Mouse (Mus musculus) ES-E14 (cell line): ENCODE measurements around the gene Gipc2. TPM values are rescaled to one million over a fixed set of nuclear protein-coding genes. Genes with fewer than 3 reads are reported as not detected.

ENCODE experiments used
- DNase-seq: peaks from one replicate; pipeline ENCODE4 v3.0.0-alpha.2; 2013; ENCODE audit warnings: low read depth, low spot score
- H3K27ac ChIP-seq: 2 replicates; pipeline ENCODE4 v1.5.1; 2012; ENCODE audit warnings: low read depth, mild to moderate bottlenecking, low read length, moderate library complexity, mixed read lengths; ENCODE audit not compliant: poor library complexity, insufficient read depth, severe bottlenecking
- H3K36me3 ChIP-seq: 2 replicates; pipeline ENCODE4 v1.6.1; 2012; ENCODE audit warnings: mild to moderate bottlenecking, low read length, moderate library complexity, mixed read lengths; ENCODE audit not compliant: control insufficient read depth, poor library complexity, insufficient read depth, severe bottlenecking
- H3K4me1 ChIP-seq, 2 experiments: fragments of 150-350 bp in 1 of 2; sonication (generic) in 1 of 2; 2 replicates each; pipeline ENCODE4 v1.6.1; 2012; ENCODE audit warnings: low read length in 2 of 2, mild to moderate bottlenecking in 1 of 2, mixed read lengths in 1 of 2; ENCODE audit not compliant: control insufficient read depth in 2 of 2, insufficient read depth in 2 of 2, poor library complexity in 1 of 2
- H3K4me3 ChIP-seq, 2 experiments: fragments of 150-350 bp in 1 of 2; sonication (generic) in 1 of 2; 2 replicates each; pipeline ENCODE4 v1.5.1; 2012; ENCODE audit warnings: low read length in 2 of 2, low read depth in 1 of 2, mild to moderate bottlenecking in 1 of 2, mixed read lengths in 1 of 2; ENCODE audit not compliant: insufficient read depth in 1 of 2, poor library complexity in 1 of 2, severe bottlenecking in 1 of 2
- H3K9ac ChIP-seq: 2 replicates; pipeline ENCODE4 v1.6.1; 2012; ENCODE audit warnings: low read depth, mild to moderate bottlenecking, low read length, mixed read lengths; ENCODE audit not compliant: poor library complexity, insufficient read depth, severe bottlenecking
- H3K9me3 ChIP-seq: fragments of 150-350 bp; sonication (generic); 2 replicates; pipeline ENCODE4 v1.6.1; 2012; ENCODE audit warnings: low read depth, mild to moderate bottlenecking, low read length; ENCODE audit not compliant: control insufficient read depth, insufficient read depth
- CHD2 ChIP-seq: IDR thresholded peaks from 2 replicates; pipeline ENCODE4 v1.6.1; 2014; ENCODE audit warnings: mild to moderate bottlenecking, low read depth, low read length, inconsistent platforms
- HCFC1 ChIP-seq: IDR thresholded peaks from 2 replicates; pipeline ENCODE4 v1.6.1; 2012; ENCODE audit warnings: low read length, inconsistent platforms, borderline replicate concordance; ENCODE audit not compliant: insufficient read depth
- MAFK ChIP-seq: IDR thresholded peaks from 2 replicates; pipeline ENCODE4 v1.6.1; 2014; ENCODE audit warnings: mild to moderate bottlenecking, low read depth, low read length, inconsistent platforms; ENCODE audit not compliant: insufficient read depth
- ZC3H11A ChIP-seq: IDR thresholded peaks from 2 replicates; pipeline ENCODE4 v1.6.1; 2012; ENCODE audit warnings: low read depth, mild to moderate bottlenecking, inconsistent platforms, low read length, borderline replicate concordance
- ZNF384 ChIP-seq: IDR thresholded peaks from 2 replicates; pipeline ENCODE4 v1.6.1; 2012; ENCODE audit warnings: low read depth, low read length, inconsistent platforms
- in situ Hi-C, 2 experiments: fragments of 600-800 bp; cut with MboI; formaldehyde crosslinking; loops; one replicate each; pipeline ENCODE4 v1.15.1; 2025; ENCODE audit warnings: low sequenced_read_pairs in 2 of 2, inconsistent platforms in 1 of 2; ENCODE audit not compliant: unreplicated experiment in 2 of 2
- total RNA-seq: library from RNA; depleted of rRNA; stranded (reverse); fragments of 300-350 nt; gene quantifications from 2 replicates; pipeline ENCODE4 v1.2.3, GENCODE M21; 2012

Gipc2 gene
- total RNA-seq, 1 experiment: 0.76 TPM

DNA sequence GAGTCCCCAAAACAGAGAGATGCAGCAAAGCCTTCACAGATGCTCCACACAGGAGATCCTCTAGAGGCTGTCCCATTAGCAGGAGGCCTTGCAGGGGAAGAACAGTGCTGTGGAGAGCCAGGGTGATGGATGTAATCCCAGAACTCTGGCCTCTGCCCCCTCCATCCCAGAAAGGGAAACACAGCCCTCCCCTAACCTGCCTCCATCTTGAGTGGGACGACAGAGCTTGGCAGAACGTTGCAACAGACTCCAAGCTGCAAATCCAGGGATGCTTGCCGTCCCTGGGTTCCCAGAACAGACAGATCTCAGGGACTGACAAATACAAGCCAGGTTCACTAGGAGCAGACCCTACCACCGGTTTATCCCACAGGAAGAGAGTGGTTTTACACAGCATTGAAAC, 51.8 kb downstream of the Gipc2 start:
- no peaks in the 10 kb centered on the region for H3K36me3 ChIP-seq
- H3K4me3 ChIP-seq: no peak overlapping the region
- TF ChIP-seq ZNF384: no peak
- no peak for TF ChIP-seq MAFK
- TF ChIP-seq HCFC1: no peak
- TF ChIP-seq ZC3H11A: no peak
- no peak for TF ChIP-seq CHD2
- H3K9me3 ChIP-seq: no peaks in the 10 kb centered on the region
- H3K9ac ChIP-seq: no peak overlapping the region
- no peak overlapping the region for H3K27ac ChIP-seq
- no peak for DNase-seq
- in situ Hi-C loops: loop anchor here in 1 of 2 experiments (10.0 kb wide), 1 partner anchor 91 kb away; no protein-coding TSS in a partner anchor
- H3K4me1 ChIP-seq: peaks cover 3% of the 10 kb centered on the region in 2 experiments; a peak in 2 of 4 replicates

DNA sequence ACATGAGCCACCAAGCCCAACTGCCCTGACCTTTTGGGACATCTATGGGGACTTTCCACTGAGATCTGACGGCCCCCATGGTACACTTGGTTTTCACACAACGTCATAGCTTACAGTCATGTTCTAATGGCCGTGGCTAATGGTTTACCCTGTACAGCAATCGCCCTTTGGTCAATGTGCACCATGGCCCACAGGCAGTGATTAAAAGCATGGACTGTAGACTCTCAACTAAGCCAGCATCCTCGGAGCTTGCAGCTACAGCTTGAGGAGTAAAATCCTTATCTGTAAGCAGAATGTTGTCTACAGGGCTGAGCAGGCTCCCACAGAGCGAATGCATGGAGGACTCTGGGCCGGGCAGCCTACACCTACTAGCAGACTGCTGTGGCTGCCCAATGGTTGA, 52.5 kb downstream of the Gipc2 start:
- H3K4me3 ChIP-seq: no peak overlapping the region
- in situ Hi-C loops: loop anchor here in 1 of 2 experiments (10.0 kb wide), 1 partner anchor 91 kb away; no protein-coding TSS in a partner anchor
- no peak overlapping the region for H3K9ac ChIP-seq
- no peak overlapping the region for H3K27ac ChIP-seq
- TF ChIP-seq CHD2 (no peak), MAFK (no peak), ZNF384 (no peak), ZC3H11A (no peak), HCFC1 (no peak)
- no peak for DNase-seq
- H3K36me3 ChIP-seq: no peaks in the 10 kb centered on the region
- H3K9me3 ChIP-seq: no peaks in the 10 kb centered on the region
- peaks cover 3% of the 10 kb centered on the region in 2 experiments; a peak in 2 of 4 replicates for H3K4me1 ChIP-seq

DNA sequence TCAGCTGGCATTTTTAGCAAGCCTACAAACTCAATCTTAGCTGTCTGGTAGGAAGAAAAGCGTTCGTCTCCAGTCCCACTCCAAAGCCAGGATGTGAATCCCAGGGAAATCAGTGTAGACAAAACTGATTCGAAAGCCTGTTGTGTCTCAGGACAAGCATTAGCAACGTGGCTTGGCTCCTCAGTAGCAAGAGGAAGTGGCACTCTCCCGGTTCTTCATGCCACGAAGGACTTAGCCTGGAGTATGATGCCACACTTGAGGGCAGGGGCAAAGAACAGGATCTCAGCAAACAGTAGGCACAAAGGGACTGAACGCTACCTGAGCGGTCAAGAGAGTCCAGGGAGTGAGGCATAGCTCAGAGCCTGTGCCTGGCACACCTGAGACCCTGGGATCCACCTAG, 53.4 kb downstream of the Gipc2 start:
- H3K4me1 ChIP-seq: peaks cover 3% of the 10 kb centered on the region in 2 experiments; a peak in 2 of 4 replicates
- no peaks in the 10 kb centered on the region for H3K36me3 ChIP-seq
- TF ChIP-seq MAFK (no peak), ZNF384 (no peak), CHD2 (no peak), HCFC1 (no peak), ZC3H11A (no peak)
- no peak for DNase-seq
- no peak overlapping the region for H3K27ac ChIP-seq
- H3K4me3 ChIP-seq: no peak overlapping the region
- in situ Hi-C loops: loop anchor here in 1 of 2 experiments (10.0 kb wide), 1 partner anchor 92 kb away; no protein-coding TSS in a partner anchor
- H3K9ac ChIP-seq: no peak overlapping the region
- no peaks in the 10 kb centered on the region for H3K9me3 ChIP-seq

DNA sequence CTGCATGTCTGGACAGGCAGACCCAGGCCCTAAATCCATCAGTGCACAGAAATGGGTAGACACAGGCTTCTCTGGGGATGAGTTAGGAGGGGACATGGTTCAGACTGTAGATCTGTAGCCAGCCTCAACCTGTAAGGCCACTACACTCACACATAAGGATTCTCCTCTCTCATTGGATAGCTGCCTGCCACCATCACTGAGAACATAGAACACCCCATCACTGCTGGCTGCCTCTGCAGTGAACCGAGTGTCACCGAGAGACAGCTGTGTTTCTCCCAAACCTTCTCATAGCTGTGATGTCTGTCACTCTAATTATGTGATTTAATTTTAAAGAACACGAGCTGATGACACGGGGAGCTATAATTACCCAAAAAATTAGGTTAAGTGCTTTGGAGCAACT, 54.5 kb downstream of the Gipc2 start:
- no peak overlapping the region; a peak in 1 of 4 replicates for H3K4me3 ChIP-seq
- in situ Hi-C loops: loop anchor here in 1 of 2 experiments (10.0 kb wide), 1 partner anchor 93 kb away; no protein-coding TSS in a partner anchor

More for the DNA sequence above, 54.5 kb downstream of the Gipc2 start:
- peaks cover 3 to 7% of the 10 kb centered on the region in 2 experiments; a peak in 2 of 4 replicates for H3K4me1 ChIP-seq
- H3K36me3 ChIP-seq: no peaks in the 10 kb centered on the region
- no peak for DNase-seq
- no peak overlapping the region for H3K27ac ChIP-seq
- H3K9ac ChIP-seq: no peak overlapping the region; the same call in 1 of the 2 replicates
- TF ChIP-seq ZNF384 (no peak), HCFC1 (no peak), CHD2 (no peak), ZC3H11A (no peak), MAFK (no peak)
- no peaks in the 10 kb centered on the region for H3K9me3 ChIP-seq
